Mouse (Mus musculus) forebrain, postnatal 0 days (tissue): Measurements from ENCODE around the gene Anxa6. TPM values are rescaled to one million over a fixed set of nuclear protein-coding genes. Genes with fewer than 3 reads are reported as not detected.

Experiments
- ATAC-seq: fragments of 200-750 bp; cut with Nextera tagmentation; 2 replicates; pipeline ENCODE4 v1.8.0; 2017; ENCODE audit warnings: mild to moderate bottlenecking, moderate library complexity
- DNase-seq: peaks from one replicate; pipeline ENCODE4 v3.0.0-alpha.2; 2015
- H3K27ac ChIP-seq: fragments of 300-500 bp; sonication (generic); 2 replicates; pipeline ENCODE4 v1.5.1; 2014; ENCODE audit warnings: low read depth, mild to moderate bottlenecking, antibody characterized with exemption, low read length, moderate library complexity, mixed read lengths
- H3K27me3 ChIP-seq: fragments of 300-500 bp; sonication (generic); 2 replicates; pipeline ENCODE4 v1.6.1; 2014; ENCODE audit warnings: mild to moderate bottlenecking, low read length, mixed read lengths; ENCODE audit not compliant: insufficient read depth
- H3K36me3 ChIP-seq: fragments of 300-500 bp; sonication (generic); 2 replicates; pipeline ENCODE4 v1.6.1; 2014; ENCODE audit warnings: mild to moderate bottlenecking, moderate library complexity; ENCODE audit not compliant: insufficient read depth
- H3K4me1 ChIP-seq: fragments of 300-500 bp; sonication (generic); 2 replicates; pipeline ENCODE4 v1.6.1; 2014; ENCODE audit warnings: antibody characterized with exemption; ENCODE audit not compliant: insufficient read depth
- H3K4me2 ChIP-seq: fragments of 300-500 bp; sonication (generic); 2 replicates; pipeline ENCODE4 v1.6.1; 2014; ENCODE audit warnings: low read depth, mild to moderate bottlenecking, moderate library complexity
- H3K4me3 ChIP-seq: fragments of 300-500 bp; sonication (generic); 2 replicates; pipeline ENCODE4 v1.5.1; 2014; ENCODE audit warnings: low read depth, low read length, mixed read lengths
- H3K9ac ChIP-seq: fragments of 300-500 bp; sonication (generic); 2 replicates; pipeline ENCODE4 v1.6.1; 2014; ENCODE audit warnings: mild to moderate bottlenecking
- H3K9me3 ChIP-seq: fragments of 300-500 bp; sonication (generic); 2 replicates; pipeline ENCODE4 v1.6.1; 2016; ENCODE audit warnings: low read length
- CTCF ChIP-seq: sonication (generic); IDR thresholded peaks from 2 replicates; pipeline ENCODE4 v1.5.1; 2016; ENCODE audit warnings: antibody characterized with exemption, control low read depth, low read depth
- WGBS: fragments of 180-500 bp; shearing (Covaris S2); extraction: QIAGEN DNeasy Blood & Tissue Kit; methylation state at CpG from one replicate; pipeline ENCODE4 v1.1.7; 2014; 5-methylcytosine and 5-hydroxymethylcytosine counted together
- polyA plus RNA-seq: library from polyadenylated mRNA; unstranded; fragments of >200 nt; fragmentation: Nextera tagmentation; extraction: Ambion mirVana; gene quantifications from 2 replicates; pipeline ENCODE4 v1.2.1, GENCODE M21; 2015
- total RNA-seq: library from RNA; depleted of rRNA; stranded (reverse); fragments of >200 nt; gene quantifications from 2 replicates; pipeline ENCODE4 v1.2.3, GENCODE M21; 2014

Anxa6 gene
- total and polyA plus RNA-seq, 2 experiments from 2014 or later = 50.2 to 52.3 TPM

DNA sequence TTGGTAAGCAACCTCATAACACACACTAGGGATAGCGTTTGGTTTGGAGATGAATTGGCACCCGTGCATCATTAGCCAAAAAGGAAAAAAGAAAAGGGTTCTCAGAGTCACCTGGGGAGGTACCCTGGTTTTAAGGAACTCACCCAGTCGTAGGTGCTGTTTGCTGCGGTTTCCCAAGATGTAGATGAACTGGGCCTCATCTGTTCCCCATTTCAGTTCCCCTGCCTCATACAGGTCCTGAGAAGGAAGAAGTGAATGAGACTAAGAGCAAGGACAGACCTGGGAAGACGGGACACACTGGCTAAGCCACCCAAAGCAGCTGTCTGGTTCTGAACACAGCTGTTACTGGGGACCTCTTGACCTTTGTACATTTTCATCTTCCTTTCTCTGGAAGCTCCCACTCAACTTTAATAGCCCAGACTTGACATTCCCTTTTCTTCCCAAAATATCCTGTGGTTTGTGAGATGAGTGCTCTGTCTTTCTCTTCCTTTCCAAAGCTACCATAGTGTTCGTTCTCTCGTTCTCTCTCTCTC lies 28.2 kb downstream of the Anxa6 start:
- WGBS = 85% methylated on average over 7 of the region's 7 CpGs
- H3K4me3 ChIP-seq = no peak overlapping the region
- no peaks in the 10 kb centered on the region for H3K27me3 ChIP-seq
- ATAC-seq = no peak
- TF ChIP-seq CTCF = no peak
- H3K9ac ChIP-seq = no peak overlapping the region
- no peak overlapping the region for H3K27ac ChIP-seq
- H3K9me3 ChIP-seq = no peaks in the 10 kb centered on the region
- H3K4me2 ChIP-seq = no peak overlapping the region
- DNase-seq = no peak
- peaks cover 78% of the 10 kb centered on the region for H3K36me3 ChIP-seq
- no peaks in the 10 kb centered on the region for H3K4me1 ChIP-seq

DNA sequence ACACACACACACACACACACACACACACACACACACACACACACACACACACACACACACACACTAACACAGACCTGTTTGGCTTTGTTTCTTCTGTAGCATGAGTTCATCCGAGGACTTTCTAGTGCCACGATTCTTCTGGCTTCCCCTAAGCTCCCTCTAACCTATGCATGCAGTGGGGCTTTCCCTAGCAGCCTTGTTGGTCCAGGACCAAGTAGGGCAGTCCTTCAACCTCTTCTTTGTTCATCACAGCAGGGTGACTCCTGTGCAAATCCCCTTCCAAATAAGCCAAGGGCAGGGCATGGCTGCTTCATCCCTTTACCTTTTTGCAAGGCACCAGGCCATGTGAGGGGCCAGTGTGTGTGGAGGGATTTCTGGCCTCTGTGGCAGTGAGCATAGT lies 34.5 kb downstream of the Anxa6 start:
- Histone ChIP-seq H3K4me1 (no peaks in the 10 kb centered on the region), H3K27ac (no peak overlapping the region), H3K4me2 (no peak overlapping the region), H3K9ac (no peak overlapping the region), H3K4me3 (no peak overlapping the region), H3K9me3 (no peaks in the 10 kb centered on the region), H3K27me3 (no peaks in the 10 kb centered on the region), H3K36me3 (peaks cover 47% of the 10 kb centered on the region)
- 0 out of 2 replicates have a peak, but pooled peaks have one; percentile 12 for ATAC-seq
- no peak for TF ChIP-seq CTCF
- 31% methylated on average over 2 of the region's 2 CpGs for WGBS
- peak; percentile 21 for DNase-seq

DNA sequence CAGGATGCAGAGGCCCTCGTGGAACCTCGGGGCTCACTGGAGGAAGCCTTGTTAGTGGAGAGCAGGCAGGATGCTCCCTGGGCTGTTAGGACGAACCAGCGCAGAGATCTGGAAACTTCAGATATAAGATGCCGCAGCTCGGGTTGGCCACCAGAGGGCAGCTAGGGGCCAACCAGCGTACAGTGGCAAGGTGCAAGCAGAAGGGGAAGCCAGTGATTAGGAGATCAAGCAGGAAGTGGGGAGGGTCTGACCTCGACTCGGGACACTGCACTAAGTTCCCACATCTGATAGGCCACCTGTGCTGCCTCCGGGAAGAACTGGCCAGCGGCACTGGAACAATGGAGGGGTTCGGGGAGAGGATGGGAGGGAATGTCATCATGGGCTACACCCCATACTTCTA lies 35.0 kb downstream of the Anxa6 start:
- peak; percentile 87 for ATAC-seq

DNA sequence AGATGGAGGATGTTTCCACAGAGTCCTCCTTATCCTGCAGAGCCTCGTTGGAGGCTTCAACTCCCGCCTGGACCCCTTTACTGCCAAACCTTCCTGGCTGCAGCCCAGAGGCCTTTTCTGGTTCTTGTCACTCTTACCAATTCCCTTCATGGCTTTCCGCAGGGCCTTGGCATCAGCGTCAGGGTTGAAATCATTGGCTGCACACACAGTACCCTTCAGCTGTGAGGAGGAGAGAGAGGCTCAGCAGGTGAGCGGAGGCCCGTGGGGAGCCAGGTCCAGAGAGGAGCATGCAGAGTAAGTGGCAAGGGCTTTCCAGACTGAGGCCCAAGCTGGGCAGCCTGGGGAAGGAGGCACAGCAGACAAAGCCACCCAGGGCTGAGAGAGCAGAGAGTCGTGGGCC lies 37.1 kb downstream of the Anxa6 start:
- no peak for TF ChIP-seq CTCF
- 38% methylated on average over 7 of the region's 7 CpGs for WGBS
- Histone ChIP-seq H3K27me3 (no peaks in the 10 kb centered on the region), H3K4me3 (no peak overlapping the region), H3K4me1 (no peaks in the 10 kb centered on the region), H3K9me3 (no peaks in the 10 kb centered on the region), H3K27ac (no peak overlapping the region), H3K36me3 (peaks cover 39% of the 10 kb centered on the region), H3K9ac (no peak overlapping the region), H3K4me2 (no peak overlapping the region)
- DNase-seq = peak; percentile 9
- ATAC-seq = 0 out of 2 replicates have a peak, but pooled peaks have one; percentile 38

More for the DNA sequence above, 35.0 kb downstream of the Anxa6 start:
- Histone ChIP-seq H3K4me1 (no peaks in the 10 kb centered on the region), H3K9ac (no peak overlapping the region), H3K27me3 (no peaks in the 10 kb centered on the region), H3K4me2 (no peak overlapping the region), H3K27ac (no peak overlapping the region), H3K36me3 (peaks cover 46% of the 10 kb centered on the region), H3K4me3 (no peak overlapping the region), H3K9me3 (no peaks in the 10 kb centered on the region)
- 6% methylated on average over 12 of the region's 12 CpGs for WGBS
- peak; percentile 96 for TF ChIP-seq CTCF
- peak; percentile 81 for DNase-seq

DNA sequence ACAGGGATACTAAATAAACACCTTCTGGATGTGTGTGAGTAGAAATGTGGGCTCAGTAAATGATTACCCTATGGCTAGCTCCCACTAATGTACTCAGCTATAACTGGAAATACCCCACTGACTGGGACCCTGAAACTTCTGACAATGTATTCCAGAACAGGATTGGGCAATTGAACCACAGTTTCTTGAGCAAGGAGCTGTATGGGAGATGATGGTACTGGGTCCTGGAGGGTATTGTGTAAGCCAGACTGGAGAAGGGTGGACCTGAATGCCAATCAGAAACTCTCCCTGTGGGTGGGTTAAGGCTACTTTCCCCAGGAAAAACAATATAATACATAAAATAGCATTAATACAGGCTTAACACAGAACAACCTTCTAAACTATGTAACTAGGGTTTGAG lies 43.3 kb downstream of the Anxa6 start:
- Histone ChIP-seq H3K27ac (no peak overlapping the region), H3K27me3 (no peaks in the 10 kb centered on the region), H3K9ac (no peak overlapping the region), H3K4me3 (no peak overlapping the region), H3K4me1 (no peaks in the 10 kb centered on the region), H3K4me2 (no peak overlapping the region), H3K36me3 (peaks cover 25% of the 10 kb centered on the region), H3K9me3 (no peaks in the 10 kb centered on the region)
- no peak for ATAC-seq
- TF ChIP-seq CTCF = no peak
- DNase-seq = no peak

DNA sequence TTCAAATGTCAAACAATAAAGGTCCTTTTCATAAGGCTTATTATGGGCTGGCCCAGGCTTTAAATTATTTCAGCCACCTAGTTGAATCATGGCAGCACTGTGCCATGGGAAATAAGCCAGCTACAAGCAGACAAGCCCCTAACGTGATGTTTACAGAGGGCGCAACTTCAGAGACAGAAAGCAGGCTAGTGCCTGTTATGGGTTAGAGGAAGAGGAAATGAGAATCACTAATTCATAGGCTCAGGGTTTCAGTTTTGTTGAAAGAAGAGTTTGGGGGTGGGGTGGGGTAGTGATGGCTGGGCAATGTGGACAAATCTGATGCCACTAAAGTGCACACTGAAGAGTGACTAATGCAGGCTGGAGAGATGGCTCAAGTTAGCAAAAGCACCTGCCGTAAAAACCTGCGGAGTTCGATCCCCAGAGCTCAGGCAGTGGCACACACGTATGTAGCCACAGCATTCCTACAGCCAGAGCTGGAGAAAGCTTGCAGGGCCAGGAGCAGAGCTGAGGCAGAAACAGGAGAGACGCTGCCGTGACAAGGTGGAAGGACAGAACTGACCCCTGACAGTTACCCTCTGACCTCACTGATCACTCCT lies 44.4 kb downstream of the Anxa6 start:
- H3K4me2 ChIP-seq = no peak overlapping the region
- H3K4me3 ChIP-seq = no peak overlapping the region
- peaks cover 22% of the 10 kb centered on the region for H3K36me3 ChIP-seq
- H3K9me3 ChIP-seq = no peaks in the 10 kb centered on the region
- DNase-seq (no peak), ATAC-seq (no peak)
- no peak for TF ChIP-seq CTCF
- 81% methylated on average over 8 of the region's 8 CpGs for WGBS
- no peak overlapping the region for H3K9ac ChIP-seq
- H3K27ac ChIP-seq = no peak overlapping the region
- no peaks in the 10 kb centered on the region for H3K4me1 ChIP-seq
- H3K27me3 ChIP-seq = no peaks in the 10 kb centered on the region

DNA sequence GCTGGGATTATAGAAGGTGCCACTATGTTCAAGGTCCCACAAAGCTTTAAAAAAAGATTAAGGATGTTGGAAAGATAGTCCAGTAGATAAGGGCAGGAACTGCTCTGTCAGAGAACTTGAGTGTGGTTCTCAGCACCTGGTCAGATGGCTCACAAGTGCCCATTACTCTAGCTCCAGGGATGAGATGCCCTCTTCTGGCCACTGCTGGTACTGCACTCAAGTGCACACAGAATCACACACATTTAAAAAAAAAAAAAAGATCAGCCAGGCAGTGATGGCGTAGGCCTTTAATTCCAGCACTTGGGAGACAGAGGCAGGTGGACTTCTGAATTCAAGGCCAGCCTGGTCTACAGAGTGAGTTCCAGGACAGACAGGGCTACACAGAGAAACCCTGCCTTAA lies 45.3 kb downstream of the Anxa6 start:
- peak; percentile 22 for DNase-seq
- Histone ChIP-seq H3K36me3 (peaks cover 22% of the 10 kb centered on the region), H3K4me3 (no peak overlapping the region), H3K4me2 (no peak overlapping the region), H3K27ac (no peak overlapping the region), H3K9me3 (no peaks in the 10 kb centered on the region), H3K4me1 (no peaks in the 10 kb centered on the region), H3K9ac (no peak overlapping the region), H3K27me3 (no peaks in the 10 kb centered on the region)
- WGBS = 88% methylated on average over 1 of the region's 1 CpGs
- peak; percentile 70 for TF ChIP-seq CTCF
- ATAC-seq = no peak
